Mouse (Mus musculus) ZHBTc4 (cell line): Measurements from ENCODE around the gene Traf2.
A peak's percentile ranks its signal among the peaks of the same experiment; 100 is the strongest.
"Not testable (repeated sequence)": the region's sequence is repeated elsewhere in the genome, so short reads cannot be mapped to it uniquely, and the experiment has no call there.

Experiments
- DNase-seq: peaks from one replicate; pipeline ENCODE4 v3.0.0-alpha.2; 2011; ENCODE audit warnings: low read depth, low spot score

The Traf2 gene

GRCm38 (mm10) chr2:25576028-25576850, 29.5 kb upstream of the Traf2 start:
- DNase-seq, result no peak

DNA sequence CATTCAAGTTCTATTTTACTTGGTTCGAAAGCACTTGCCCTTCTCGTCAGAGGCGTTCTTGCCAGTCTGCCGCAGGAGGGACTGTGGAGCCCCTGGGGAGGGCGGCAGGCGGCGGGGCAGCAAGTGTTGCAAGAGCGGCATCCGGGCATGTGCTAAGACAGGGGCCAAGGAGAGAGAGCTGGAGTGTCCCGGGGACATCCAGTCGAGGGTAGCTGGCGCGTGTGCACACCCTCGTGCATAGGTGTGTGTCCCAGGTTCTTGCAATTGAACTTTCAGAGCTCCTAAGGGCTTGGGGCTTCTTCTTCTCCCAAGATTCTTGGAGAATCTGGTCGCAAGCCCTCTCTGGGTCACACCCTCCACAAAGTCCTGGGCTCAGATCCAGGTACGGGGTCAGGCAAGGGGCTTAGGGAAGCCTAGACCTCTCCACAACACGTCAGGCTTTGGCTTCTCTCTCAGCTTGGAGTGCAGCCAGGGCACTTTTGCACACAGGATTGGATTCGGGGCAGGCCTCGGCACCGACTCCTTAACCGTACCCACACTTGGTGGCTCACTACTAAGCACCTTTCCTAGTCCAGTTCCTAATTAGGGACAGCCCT, 28.8 kb upstream of the Traf2 start:
- peak; percentile 39 for DNase-seq

GRCm38 (mm10) chr2:25574579-25575431, 28.1 kb upstream of the Traf2 start, which contains the start of the genes Mamdc4 and Phpt1:
Mamdc4 (minus strand) TSS chr2:25574845.
Phpt1 (minus strand) TSS chr2:25575224.
- DNase-seq, result peak; percentile 98

GRCm38 (mm10) chr2:25574136-25574535, 27.4 kb upstream of the Traf2 start:
- DNase-seq, result no peak

DNA sequence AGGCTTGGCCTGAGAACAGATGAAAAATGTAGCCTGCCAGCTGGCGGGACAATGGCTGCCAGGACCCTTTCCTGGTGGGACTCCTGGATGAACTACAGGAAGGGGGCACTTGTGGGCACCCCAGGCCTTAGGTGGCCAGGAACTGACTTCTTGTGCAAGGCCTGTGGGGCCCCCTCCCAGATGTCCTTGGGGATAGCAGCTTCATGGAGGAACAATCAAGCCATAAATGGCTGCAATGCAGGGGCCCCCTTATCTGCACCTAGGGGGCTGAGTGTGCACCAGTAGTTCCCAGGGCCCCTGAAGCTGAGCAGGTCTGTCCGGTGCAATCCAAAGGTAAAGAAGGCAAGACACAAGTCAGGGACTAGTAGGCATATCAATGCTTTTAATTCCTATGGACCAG, 26.3 kb upstream of the Traf2 start:
- no peak for DNase-seq

DNA sequence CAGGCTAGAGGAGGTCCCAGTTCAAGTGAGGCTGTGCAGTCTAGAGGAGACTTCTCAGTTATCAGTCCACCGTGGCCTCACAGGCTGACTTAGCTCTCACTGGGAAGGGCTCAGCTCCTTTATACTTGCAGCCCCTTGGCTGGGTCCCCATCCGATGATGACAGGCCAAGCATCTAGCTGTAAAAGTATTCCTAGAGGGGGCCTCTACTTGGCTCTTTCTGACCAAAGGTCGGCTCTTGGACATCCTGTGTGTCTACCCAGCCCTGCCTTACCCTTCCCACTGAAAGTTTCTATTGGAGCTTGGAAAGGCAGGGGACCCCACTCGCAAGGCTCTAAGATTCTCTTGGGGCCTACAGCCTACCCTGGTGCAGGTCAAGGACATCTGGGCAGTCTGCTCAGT, 24.5 kb upstream of the Traf2 start:
- DNase-seq, result no peak

DNA sequence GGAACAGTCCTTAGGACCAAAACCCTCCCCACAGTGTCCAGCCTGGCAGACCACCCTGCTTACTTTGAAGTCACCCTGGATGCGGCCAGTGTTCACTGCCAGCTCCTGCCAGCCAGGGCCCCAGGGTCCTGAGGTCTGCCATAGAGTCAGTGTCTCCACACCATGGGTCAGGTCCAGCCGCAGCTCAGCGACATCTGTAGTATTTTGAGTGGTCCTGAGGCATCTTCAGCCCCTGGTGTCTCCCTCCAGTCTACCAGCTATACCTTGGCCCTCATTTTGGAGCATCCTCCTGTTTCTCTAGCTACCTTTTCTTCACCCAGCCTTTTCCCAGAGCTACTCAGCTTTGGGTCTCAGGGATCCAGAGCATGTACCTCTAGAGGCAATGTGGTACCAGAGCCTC, 22.6 kb upstream of the Traf2 start:
- no peak for DNase-seq

GRCm38 (mm10) chr2:25568473-25569019, 21.8 kb upstream of the Traf2 start:
- peak; percentile 24 for DNase-seq

DNA sequence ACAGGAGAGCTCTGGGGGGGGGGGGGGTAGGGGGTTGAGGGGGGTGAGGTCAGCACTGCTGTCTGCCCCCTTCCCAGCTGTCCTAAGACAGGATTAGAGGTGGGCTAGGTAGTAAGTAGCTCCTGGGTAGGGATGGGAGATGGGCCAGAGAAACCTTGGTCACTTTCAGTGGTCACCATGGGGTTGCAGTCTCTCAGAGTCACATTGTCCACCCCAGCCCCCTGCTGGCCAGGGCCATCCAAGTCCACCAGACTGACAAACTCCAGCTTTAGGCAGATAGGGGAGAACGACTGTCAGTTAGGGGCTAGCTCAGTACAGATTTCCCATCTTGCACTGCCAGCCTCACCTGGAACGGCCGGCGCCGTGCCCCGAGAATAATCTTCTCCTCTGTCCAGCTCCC, 19.8 kb upstream of the Traf2 start:
- DNase-seq, result no peak

GRCm38 (mm10) chr2:25565741-25566140, 19.0 kb upstream of the Traf2 start:
- DNase-seq, result no peak

GRCm38 (mm10) chr2:25561946-25562345, 15.2 kb upstream of the Traf2 start:
- DNase-seq, result no peak

- no peak for DNase-seq
Observed at GRCm38 (mm10) chr2:25560551-25560950, 13.8 kb upstream of the Traf2 start.

- no peak for DNase-seq
Observed at GRCm38 (mm10) chr2:25558774-25559173, 12.0 kb upstream of the Traf2 start.

- DNase-seq, result no peak
Observed at GRCm38 (mm10) chr2:25557964-25558360, 11.2 kb upstream of the Traf2 start.

DNA sequence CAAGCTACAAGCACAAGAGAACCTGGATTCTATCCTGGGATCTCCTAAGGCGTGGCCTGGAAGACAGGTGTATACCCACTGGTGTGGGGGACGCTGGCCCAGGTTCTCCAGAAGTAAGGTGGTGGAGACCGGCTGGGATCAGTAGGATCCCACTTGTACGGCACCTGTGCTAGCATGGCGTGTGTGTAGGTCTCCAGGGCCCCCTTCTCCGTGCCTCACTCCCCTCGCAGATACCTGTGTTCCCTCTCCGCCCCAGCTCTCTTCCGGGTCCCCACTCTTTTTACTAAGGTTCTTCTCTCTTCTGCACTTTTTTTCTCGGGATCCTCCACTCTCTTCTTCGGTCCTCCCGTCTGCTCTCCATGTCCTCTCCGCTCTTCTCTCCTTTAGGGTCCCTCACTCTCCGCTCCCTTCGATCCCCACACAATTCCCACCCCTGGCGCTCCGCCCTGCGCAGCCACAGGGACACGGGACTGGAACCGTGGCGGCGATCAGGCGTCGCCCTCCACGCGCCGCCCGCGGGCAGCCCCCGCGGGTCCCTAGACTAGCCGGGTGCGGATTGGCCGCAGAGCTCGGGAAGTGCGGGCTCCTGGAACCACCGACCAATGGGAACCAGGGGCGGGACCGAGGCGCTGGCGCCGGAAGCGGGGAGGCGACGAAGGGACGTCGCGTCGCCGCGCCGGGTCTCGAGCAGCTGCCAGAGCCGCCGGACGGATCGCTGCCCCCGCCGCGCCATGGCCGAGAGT, 10.7 kb upstream of the Traf2 start, which contains the start of gene Edf1:
TSS of gene Edf1 (plus strand) at position 627 of the 743 bp plus-strand sequence.
- DNase-seq, result peak; percentile 96

- DNase-seq, result no peak
Observed at GRCm38 (mm10) chr2:25556296-25556695, 9.6 kb upstream of the Traf2 start.

DNA sequence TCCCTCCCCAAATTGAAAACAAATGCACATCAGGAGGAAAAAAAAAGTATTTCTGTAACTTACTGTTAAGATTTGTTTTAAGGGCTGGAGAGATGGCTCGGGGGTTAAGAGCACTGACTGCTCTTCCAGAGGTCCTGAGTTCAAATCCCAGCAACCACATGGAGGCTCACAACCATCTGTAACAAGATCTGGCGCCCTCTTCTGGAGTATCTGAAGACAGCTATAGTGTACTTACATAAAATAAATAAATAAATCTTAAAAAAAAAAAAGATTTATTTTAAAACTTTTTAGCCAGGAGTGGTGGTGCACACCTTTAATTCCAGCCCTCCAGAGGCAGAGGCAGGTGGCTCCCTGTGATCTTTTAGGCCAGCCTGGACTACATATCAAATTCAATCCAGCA, 8.7 kb upstream of the Traf2 start:
- DNase-seq, result not testable (repeated sequence)

DNA sequence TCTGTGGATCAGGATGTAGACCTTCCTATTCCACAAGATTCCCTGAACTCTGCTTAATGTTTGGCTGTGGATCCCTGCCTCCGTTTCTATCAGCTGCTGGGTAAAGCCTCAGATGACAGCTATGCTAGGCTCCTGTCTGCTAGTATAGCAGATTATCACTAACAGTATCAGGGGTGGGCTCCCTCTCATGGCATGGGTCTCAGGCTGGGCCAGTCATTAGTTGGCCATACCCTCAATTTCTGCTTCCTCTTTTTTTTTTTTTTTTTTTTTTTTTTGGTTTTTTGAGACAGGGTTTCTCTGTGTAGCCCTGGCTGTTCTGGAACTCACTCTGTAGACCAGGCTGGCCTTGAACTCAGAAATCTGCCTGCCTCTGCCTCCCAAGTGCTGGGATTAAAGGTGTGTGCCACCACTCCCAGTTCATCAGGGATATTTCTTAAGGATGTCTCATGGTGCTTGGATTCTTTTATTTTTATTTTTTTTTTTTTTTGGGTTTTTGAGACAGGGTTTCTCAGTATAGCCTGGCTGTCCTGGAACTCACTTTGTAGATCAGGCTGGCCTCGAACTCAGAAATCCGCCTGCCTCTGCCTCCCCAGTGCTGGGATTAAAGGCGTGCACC, 6.5 kb upstream of the Traf2 start:
- not testable (repeated sequence) for DNase-seq

- DNase-seq, result peak; percentile 54
Observed at GRCm38 (mm10) chr2:25551186-25551585, 4.4 kb upstream of the Traf2 start.
